Mouse (Mus musculus): Measurements from ENCODE around the gene Gnas. TPM values are rescaled to one million over a fixed set of nuclear protein-coding genes. Genes with fewer than 3 reads are reported as not detected.

Gene Gnas
- polyA plus RNA-seq, 1 experiment from 2014 or later: 1,800 TPM

GRCm38 (mm10) chr2:174270416-174270815, 13.7 kb upstream of the Gnas start:
- Histone ChIP-seq H3K27ac (no peak overlapping the region), H3K36me3 (replicated peaks; ENCODE audit: control insufficient read depth, insufficient read depth) (peaks cover 14% of the 10 kb centered on the region; the same call in 1 of the 2 replicates), H3K4me3 (replicated peaks; ENCODE audit: low read length) (no peak overlapping the region), H3K9ac (no peak overlapping the region), H3K9me3 (ENCODE audit: control insufficient read depth, low read length) (no peaks in the 10 kb centered on the region), H3K4me2 (replicated peaks) (no peak overlapping the region), H3K4me1 (replicated peaks; ENCODE audit: control insufficient read depth, insufficient read depth, low read length) (no peaks in the 10 kb centered on the region), H3K27me3 (ENCODE audit: control insufficient read depth, insufficient read depth, low read length) (no peaks in the 10 kb centered on the region)
- WGBS: 85% methylated on average over 7 of the region's 7 CpGs
- no peak for ATAC-seq (ENCODE audit: low FRiP score)
- no peak for DNase-seq (ENCODE audit: low spot score)

DNA sequence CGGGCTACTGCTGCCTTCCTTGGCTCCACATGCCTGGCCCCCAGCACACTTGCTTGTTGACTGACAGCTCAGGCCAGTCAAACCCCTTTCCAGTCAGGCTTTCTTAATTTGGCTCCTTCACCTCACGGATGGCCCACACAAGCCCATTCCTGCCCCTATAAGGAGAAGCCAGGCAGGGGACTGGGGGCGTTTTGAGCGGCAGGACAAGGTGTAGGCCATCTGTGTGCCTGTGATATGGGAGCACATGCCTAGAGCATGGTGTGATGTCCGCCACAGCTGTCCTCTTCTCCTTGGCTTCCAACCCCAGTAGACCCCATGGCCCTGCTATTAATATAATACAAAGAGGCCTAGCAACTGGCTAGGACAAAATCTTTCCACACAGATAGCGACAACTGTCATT, 12.7 kb upstream of the Gnas start:
- DNase-seq (ENCODE audit: low spot score) (no peak), ATAC-seq (ENCODE audit: low FRiP score) (no peak)
- H3K4me3 ChIP-seq (replicated peaks; ENCODE audit: low read length): no peak overlapping the region
- H3K27ac ChIP-seq: no peak overlapping the region
- 90% methylated on average over 6 of the region's 6 CpGs for WGBS
- H3K9me3 ChIP-seq (ENCODE audit: control insufficient read depth, low read length): no peaks in the 10 kb centered on the region
- no peaks in the 10 kb centered on the region for H3K27me3 ChIP-seq (ENCODE audit: control insufficient read depth, insufficient read depth, low read length)
- H3K9ac ChIP-seq: no peak overlapping the region
- no peaks in the 10 kb centered on the region for H3K4me1 ChIP-seq (replicated peaks; ENCODE audit: control insufficient read depth, insufficient read depth, low read length)
- H3K4me2 ChIP-seq (replicated peaks): no peak overlapping the region
- peaks cover 14% of the 10 kb centered on the region; the same call in 1 of the 2 replicates for H3K36me3 ChIP-seq (replicated peaks; ENCODE audit: control insufficient read depth, insufficient read depth)

DNA sequence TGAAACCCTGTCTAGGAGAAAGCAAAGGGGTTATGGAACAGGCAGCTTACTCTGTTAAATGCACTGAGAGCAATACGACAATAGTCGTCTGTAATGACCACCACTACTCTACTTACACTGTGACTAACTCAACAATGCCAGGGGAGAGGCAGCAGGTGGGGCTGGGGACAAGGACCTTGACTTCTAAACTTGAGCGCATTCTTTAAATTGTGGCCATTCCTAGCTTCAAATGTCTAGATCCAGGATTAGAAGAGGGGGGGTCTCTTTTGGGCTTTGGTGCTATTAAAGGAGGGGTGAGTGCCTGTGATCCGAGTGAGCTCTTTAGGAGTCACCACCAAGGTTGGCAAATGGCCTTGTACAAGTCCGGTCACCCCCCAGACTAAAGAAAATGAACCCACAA, 11.0 kb upstream of the Gnas start:
- no peak overlapping the region for H3K9ac ChIP-seq
- WGBS: 90% methylated on average over 5 of the region's 5 CpGs
- H3K27ac ChIP-seq: no peak overlapping the region
- H3K27me3 ChIP-seq (ENCODE audit: control insufficient read depth, insufficient read depth, low read length): no peaks in the 10 kb centered on the region
- H3K9me3 ChIP-seq (ENCODE audit: control insufficient read depth, low read length): no peaks in the 10 kb centered on the region
- no peaks in the 10 kb centered on the region for H3K4me1 ChIP-seq (replicated peaks; ENCODE audit: control insufficient read depth, insufficient read depth, low read length)
- H3K4me2 ChIP-seq (replicated peaks): no peak overlapping the region
- H3K36me3 ChIP-seq (replicated peaks; ENCODE audit: control insufficient read depth, insufficient read depth): no peaks in the 10 kb centered on the region
- ATAC-seq (ENCODE audit: low FRiP score) (no peak), DNase-seq (ENCODE audit: low spot score) (no peak)
- no peak overlapping the region for H3K4me3 ChIP-seq (replicated peaks; ENCODE audit: low read length)

DNA sequence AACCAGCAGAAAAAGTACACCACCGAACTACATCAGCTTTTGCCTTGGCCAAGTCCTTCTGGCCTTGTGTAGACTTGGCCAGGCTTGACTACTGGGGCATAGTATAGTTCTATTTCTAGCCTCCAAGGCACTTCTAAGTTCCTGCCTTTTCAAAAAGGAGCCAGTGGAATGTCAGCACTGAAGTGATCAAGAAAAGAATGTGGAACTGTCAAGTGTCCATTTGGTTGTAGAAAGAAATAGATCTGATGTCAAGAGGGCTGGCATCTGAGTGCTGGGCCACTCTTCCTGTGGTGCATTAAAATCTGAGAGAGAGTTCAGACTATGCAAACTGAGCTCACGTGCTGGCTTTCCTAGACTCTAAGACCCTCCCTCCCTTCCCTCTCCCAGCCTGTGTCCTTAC, 10.2 kb upstream of the Gnas start:
- ATAC-seq (ENCODE audit: low FRiP score) (no peak), DNase-seq (ENCODE audit: low spot score) (no peak)
- Histone ChIP-seq H3K4me3 (replicated peaks; ENCODE audit: low read length) (no peak overlapping the region), H3K36me3 (replicated peaks; ENCODE audit: control insufficient read depth, insufficient read depth) (no peaks in the 10 kb centered on the region), H3K27me3 (ENCODE audit: control insufficient read depth, insufficient read depth, low read length) (no peaks in the 10 kb centered on the region), H3K4me2 (replicated peaks) (no peak overlapping the region), H3K27ac (no peak overlapping the region), H3K4me1 (replicated peaks; ENCODE audit: control insufficient read depth, insufficient read depth, low read length) (no peaks in the 10 kb centered on the region), H3K9me3 (ENCODE audit: control insufficient read depth, low read length) (no peaks in the 10 kb centered on the region), H3K9ac (no peak overlapping the region)
- WGBS: 89% methylated on average over 2 of the region's 2 CpGs

DNA sequence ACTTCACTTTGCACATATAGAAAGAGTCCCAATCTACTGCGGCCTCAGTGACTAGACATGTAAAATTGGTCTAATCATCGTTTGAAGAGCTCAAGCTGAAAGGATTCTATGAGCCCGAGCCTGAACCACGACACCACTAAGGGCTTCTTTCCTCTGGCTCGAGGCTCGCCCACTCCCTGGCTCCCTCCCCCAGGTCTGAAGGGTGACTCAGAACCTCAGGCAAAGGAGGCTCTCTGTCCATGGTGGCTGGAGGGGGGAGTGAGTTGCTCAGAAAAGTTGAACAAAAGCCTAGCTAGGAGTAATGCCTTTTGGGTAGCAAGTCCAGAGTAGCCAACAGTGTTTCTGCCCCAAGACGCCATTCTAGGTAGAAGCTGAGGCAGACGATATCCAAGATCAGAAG, 4.3 kb upstream of the Gnas start:
- no peak overlapping the region for H3K4me3 ChIP-seq (replicated peaks; ENCODE audit: low read length)
- H3K9me3 ChIP-seq (ENCODE audit: control insufficient read depth, low read length): peaks cover 6% of the 10 kb centered on the region
- peaks cover 40% of the 10 kb centered on the region for H3K36me3 ChIP-seq (replicated peaks; ENCODE audit: control insufficient read depth, insufficient read depth)
- peaks cover 16% of the 10 kb centered on the region for H3K27me3 ChIP-seq (ENCODE audit: control insufficient read depth, insufficient read depth, low read length)
- DNase-seq (ENCODE audit: low spot score) (no peak), ATAC-seq (ENCODE audit: low FRiP score) (no peak)
- no peak overlapping the region for H3K27ac ChIP-seq
- H3K4me1 ChIP-seq (replicated peaks; ENCODE audit: control insufficient read depth, insufficient read depth, low read length): 0 out of 2 replicates have a peak, but pooled peaks cover 3% of the 10 kb centered on the region
- no peak overlapping the region for H3K9ac ChIP-seq
- H3K4me2 ChIP-seq (replicated peaks): no peak overlapping the region
- WGBS: 88% methylated on average over 8 of the region's 8 CpGs

DNA sequence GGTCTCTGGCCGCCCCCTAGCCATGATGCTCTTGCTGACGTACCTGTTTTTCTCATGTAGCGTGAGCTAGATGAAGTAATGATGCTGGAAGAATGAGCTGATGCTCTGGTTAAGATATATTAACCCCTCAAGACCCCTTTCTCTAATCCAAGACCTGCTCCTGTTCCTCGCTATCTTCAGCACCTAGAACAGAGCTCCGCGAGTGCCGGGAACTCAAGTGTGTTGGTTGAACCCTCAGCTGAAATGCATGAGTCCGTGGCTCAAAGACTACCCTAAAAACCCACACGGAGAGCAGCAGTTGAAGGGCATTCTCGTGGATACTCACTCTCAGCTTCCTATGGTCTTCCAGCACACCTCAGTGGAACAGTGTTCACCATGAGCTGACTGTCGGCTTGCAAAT, 779 bp upstream of the Gnas start:
- 52% methylated on average over 11 of the region's 11 CpGs for WGBS
- ATAC-seq (ENCODE audit: low FRiP score) (no peak), DNase-seq (ENCODE audit: low spot score) (no peak)
- no peak overlapping the region for H3K9ac ChIP-seq
- peaks cover 51% of the 10 kb centered on the region for H3K27me3 ChIP-seq (ENCODE audit: control insufficient read depth, insufficient read depth, low read length)
- no peak overlapping the region for H3K27ac ChIP-seq
- peaks cover 23% of the 10 kb centered on the region for H3K9me3 ChIP-seq (ENCODE audit: control insufficient read depth, low read length)
- H3K4me1 ChIP-seq (replicated peaks; ENCODE audit: control insufficient read depth, insufficient read depth, low read length): 0 out of 2 replicates have a peak, but pooled peaks cover 3% of the 10 kb centered on the region
- H3K4me3 ChIP-seq (replicated peaks; ENCODE audit: low read length): peak overlapping the region; percentile 26; the same call in 1 of the 2 replicates
- H3K4me2 ChIP-seq (replicated peaks): peak overlapping the region; percentile 49
- peaks cover 61% of the 10 kb centered on the region for H3K36me3 ChIP-seq (replicated peaks; ENCODE audit: control insufficient read depth, insufficient read depth)

GRCm38 (mm10) chr2:174284807-174285457, 812 bp downstream of the Gnas start:
- H3K27me3 ChIP-seq (ENCODE audit: control insufficient read depth, insufficient read depth, low read length): peaks cover 58% of the 10 kb centered on the region
- H3K36me3 ChIP-seq (replicated peaks; ENCODE audit: control insufficient read depth, insufficient read depth): peaks cover 61% of the 10 kb centered on the region
- no peak for ATAC-seq (ENCODE audit: low FRiP score)
- H3K4me1 ChIP-seq (replicated peaks; ENCODE audit: control insufficient read depth, insufficient read depth, low read length): peaks cover 4% of the 10 kb centered on the region; the same call in 1 of the 2 replicates
- peak overlapping the region; percentile 26 for H3K4me3 ChIP-seq (replicated peaks; ENCODE audit: low read length)
- DNase-seq (ENCODE audit: low spot score): no peak
- H3K9ac ChIP-seq: no peak overlapping the region; the same call in 1 of the 2 replicates
- peaks cover 23% of the 10 kb centered on the region for H3K9me3 ChIP-seq (ENCODE audit: control insufficient read depth, low read length)
- peak overlapping the region; percentile 49 for H3K4me2 ChIP-seq (replicated peaks)
- H3K27ac ChIP-seq: no peak overlapping the region
- WGBS: 46% methylated on average over 58 of the region's 58 CpGs

GRCm38 (mm10) chr2:174285921-174286470, 1.9 kb downstream of the Gnas start:
- H3K36me3 ChIP-seq (replicated peaks; ENCODE audit: control insufficient read depth, insufficient read depth): peaks cover 50% of the 10 kb centered on the region
- DNase-seq (ENCODE audit: low spot score) (no peak), ATAC-seq (ENCODE audit: low FRiP score) (no peak)
- H3K4me3 ChIP-seq (replicated peaks; ENCODE audit: low read length): peak overlapping the region; percentile 26
- H3K27ac ChIP-seq: no peak overlapping the region
- H3K9ac ChIP-seq: no peak overlapping the region
- H3K4me2 ChIP-seq (replicated peaks): peak overlapping the region; percentile 12; the same call in 1 of the 2 replicates
- H3K4me1 ChIP-seq (replicated peaks; ENCODE audit: control insufficient read depth, insufficient read depth, low read length): peaks cover 15% of the 10 kb centered on the region
- peaks cover 58% of the 10 kb centered on the region for H3K27me3 ChIP-seq (ENCODE audit: control insufficient read depth, insufficient read depth, low read length)
- peaks cover 23% of the 10 kb centered on the region for H3K9me3 ChIP-seq (ENCODE audit: control insufficient read depth, low read length)
- WGBS: 53% methylated on average over 34 of the region's 34 CpGs

DNA sequence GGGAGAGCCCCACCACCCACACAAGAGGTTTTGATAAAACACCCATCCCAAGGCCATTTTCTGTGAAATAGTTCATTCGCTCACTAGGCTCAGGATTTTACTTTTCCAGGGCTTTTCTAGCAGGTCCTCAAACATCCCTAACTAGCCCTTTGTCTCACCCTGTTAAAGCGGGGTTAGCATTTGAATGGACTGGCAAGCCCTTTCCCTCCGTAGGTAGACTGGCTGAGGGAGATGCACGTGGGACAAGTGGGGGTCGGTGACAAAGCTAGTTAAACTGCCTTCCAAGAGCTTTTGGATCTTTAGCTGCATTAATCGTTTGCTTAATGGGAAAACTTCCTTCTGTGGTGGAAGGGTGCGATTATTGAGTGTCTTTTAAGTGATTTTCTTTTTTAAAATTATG, 3.8 kb downstream of the Gnas start:
- no peak overlapping the region for H3K4me2 ChIP-seq (replicated peaks)
- peaks cover 36% of the 10 kb centered on the region for H3K36me3 ChIP-seq (replicated peaks; ENCODE audit: control insufficient read depth, insufficient read depth)
- peaks cover 23% of the 10 kb centered on the region for H3K4me1 ChIP-seq (replicated peaks; ENCODE audit: control insufficient read depth, insufficient read depth, low read length)
- H3K27me3 ChIP-seq (ENCODE audit: control insufficient read depth, insufficient read depth, low read length): peaks cover 58% of the 10 kb centered on the region
- H3K9ac ChIP-seq: no peak overlapping the region
- DNase-seq (ENCODE audit: low spot score) (no peak), ATAC-seq (ENCODE audit: low FRiP score) (no peak)
- 25% methylated on average over 7 of the region's 7 CpGs for WGBS
- H3K9me3 ChIP-seq (ENCODE audit: control insufficient read depth, low read length): peaks cover 23% of the 10 kb centered on the region
- no peak overlapping the region for H3K4me3 ChIP-seq (replicated peaks; ENCODE audit: low read length)
- H3K27ac ChIP-seq: no peak overlapping the region
